Mouse (Mus musculus) forebrain, postnatal 0 days (tissue): ENCODE measurements around the gene Rbm14. TPM values are rescaled to one million over a fixed set of nuclear protein-coding genes. Genes with fewer than 3 reads are reported as not detected.

Source experiments
- ATAC-seq: fragments of 200-750 bp; cut with Nextera tagmentation; 2 replicates; pipeline ENCODE4 v1.8.0; 2017; ENCODE audit warnings: mild to moderate bottlenecking, moderate library complexity
- DNase-seq: peaks from one replicate; pipeline ENCODE4 v3.0.0-alpha.2; 2015
- H3K27ac ChIP-seq: fragments of 300-500 bp; sonication (generic); 2 replicates; pipeline ENCODE4 v1.5.1; 2014; ENCODE audit warnings: low read depth, mild to moderate bottlenecking, antibody characterized with exemption, low read length, moderate library complexity, mixed read lengths
- H3K27me3 ChIP-seq: fragments of 300-500 bp; sonication (generic); 2 replicates; pipeline ENCODE4 v1.6.1; 2014; ENCODE audit warnings: mild to moderate bottlenecking, low read length, mixed read lengths; ENCODE audit not compliant: insufficient read depth
- H3K36me3 ChIP-seq: fragments of 300-500 bp; sonication (generic); 2 replicates; pipeline ENCODE4 v1.6.1; 2014; ENCODE audit warnings: mild to moderate bottlenecking, moderate library complexity; ENCODE audit not compliant: insufficient read depth
- H3K4me1 ChIP-seq: fragments of 300-500 bp; sonication (generic); 2 replicates; pipeline ENCODE4 v1.6.1; 2014; ENCODE audit warnings: antibody characterized with exemption; ENCODE audit not compliant: insufficient read depth
- H3K4me2 ChIP-seq: fragments of 300-500 bp; sonication (generic); 2 replicates; pipeline ENCODE4 v1.6.1; 2014; ENCODE audit warnings: low read depth, mild to moderate bottlenecking, moderate library complexity
- H3K4me3 ChIP-seq: fragments of 300-500 bp; sonication (generic); 2 replicates; pipeline ENCODE4 v1.5.1; 2014; ENCODE audit warnings: low read depth, low read length, mixed read lengths
- H3K9ac ChIP-seq: fragments of 300-500 bp; sonication (generic); 2 replicates; pipeline ENCODE4 v1.6.1; 2014; ENCODE audit warnings: mild to moderate bottlenecking
- H3K9me3 ChIP-seq: fragments of 300-500 bp; sonication (generic); 2 replicates; pipeline ENCODE4 v1.6.1; 2016; ENCODE audit warnings: low read length
- CTCF ChIP-seq: sonication (generic); IDR thresholded peaks from 2 replicates; pipeline ENCODE4 v1.5.1; 2016; ENCODE audit warnings: antibody characterized with exemption, control low read depth, low read depth
- WGBS: fragments of 180-500 bp; shearing (Covaris S2); extraction: QIAGEN DNeasy Blood & Tissue Kit; methylation state at CpG from one replicate; pipeline ENCODE4 v1.1.7; 2014; 5-methylcytosine and 5-hydroxymethylcytosine counted together
- polyA plus RNA-seq: library from polyadenylated mRNA; unstranded; fragments of >200 nt; fragmentation: Nextera tagmentation; extraction: Ambion mirVana; gene quantifications from 2 replicates; pipeline ENCODE4 v1.2.1, GENCODE M21; 2015
- total RNA-seq: library from RNA; depleted of rRNA; stranded (reverse); fragments of >200 nt; gene quantifications from 2 replicates; pipeline ENCODE4 v1.2.3, GENCODE M21; 2014

Rbm14 gene
- total and polyA plus RNA-seq, 2 experiments from 2014 or later = 30.9 to 45.9 TPM

DNA sequence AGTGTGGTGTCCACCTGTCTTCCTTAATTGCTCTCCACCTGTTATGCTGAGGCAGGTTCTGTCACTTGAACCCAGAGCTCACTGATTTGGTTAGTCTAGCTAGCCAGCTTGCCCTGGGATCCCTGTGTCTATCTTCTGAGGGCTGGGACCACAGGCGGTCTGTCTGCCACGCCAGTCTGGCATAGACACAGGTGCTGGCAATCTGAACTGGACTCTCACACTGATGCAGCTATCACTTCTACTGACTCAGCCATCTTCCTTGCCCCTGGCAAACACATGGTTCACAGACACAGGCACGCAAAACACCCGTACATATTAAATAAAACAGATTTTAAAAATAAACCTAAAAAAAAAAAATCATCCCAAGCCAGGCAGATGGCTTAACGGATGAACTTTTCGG, 25.6 kb upstream of the Rbm14 start:
- no peak for DNase-seq
- WGBS = 92% methylated on average over 6 of the region's 6 CpGs
- H3K27ac ChIP-seq = no peak overlapping the region
- no peak overlapping the region for H3K4me2 ChIP-seq
- TF ChIP-seq CTCF = no peak
- H3K36me3 ChIP-seq = peaks cover 4% of the 10 kb centered on the region
- no peak overlapping the region for H3K4me3 ChIP-seq
- peaks cover 7% of the 10 kb centered on the region; the same call in 1 of the 2 replicates for H3K27me3 ChIP-seq
- H3K4me1 ChIP-seq = 0 out of 2 replicates have a peak, but pooled peaks cover 8% of the 10 kb centered on the region
- H3K9ac ChIP-seq = no peak overlapping the region
- no peaks in the 10 kb centered on the region for H3K9me3 ChIP-seq
- ATAC-seq = no peak

DNA sequence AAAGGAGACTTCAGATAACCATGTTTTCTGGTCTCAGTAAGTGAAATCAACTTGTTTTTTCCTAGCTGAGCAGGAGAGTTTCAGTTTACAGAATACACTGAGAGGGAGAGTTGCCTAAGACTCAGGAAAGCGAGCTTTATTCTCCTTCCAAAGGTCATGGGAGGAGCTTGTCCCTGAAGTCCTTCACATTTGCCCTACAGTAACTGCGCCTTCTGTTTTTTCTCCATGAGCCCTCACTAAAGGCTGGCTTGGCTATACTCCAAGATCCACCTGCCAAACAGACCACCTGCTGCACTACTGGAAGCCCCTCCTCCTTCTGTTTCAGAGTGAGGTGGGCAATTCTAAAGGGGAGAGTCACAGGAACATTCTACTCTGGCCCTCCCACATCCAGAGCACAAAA, 24.7 kb upstream of the Rbm14 start:
- DNase-seq (no peak), ATAC-seq (no peak)
- TF ChIP-seq CTCF = no peak
- Histone ChIP-seq H3K36me3 (peaks cover 5% of the 10 kb centered on the region), H3K4me2 (no peak overlapping the region), H3K4me1 (0 out of 2 replicates have a peak, but pooled peaks cover 8% of the 10 kb centered on the region), H3K4me3 (no peak overlapping the region), H3K9me3 (no peaks in the 10 kb centered on the region), H3K27ac (no peak overlapping the region), H3K27me3 (peaks cover 7% of the 10 kb centered on the region; the same call in 1 of the 2 replicates), H3K9ac (no peak overlapping the region)
- WGBS = 66% methylated on average over 2 of the region's 2 CpGs

DNA sequence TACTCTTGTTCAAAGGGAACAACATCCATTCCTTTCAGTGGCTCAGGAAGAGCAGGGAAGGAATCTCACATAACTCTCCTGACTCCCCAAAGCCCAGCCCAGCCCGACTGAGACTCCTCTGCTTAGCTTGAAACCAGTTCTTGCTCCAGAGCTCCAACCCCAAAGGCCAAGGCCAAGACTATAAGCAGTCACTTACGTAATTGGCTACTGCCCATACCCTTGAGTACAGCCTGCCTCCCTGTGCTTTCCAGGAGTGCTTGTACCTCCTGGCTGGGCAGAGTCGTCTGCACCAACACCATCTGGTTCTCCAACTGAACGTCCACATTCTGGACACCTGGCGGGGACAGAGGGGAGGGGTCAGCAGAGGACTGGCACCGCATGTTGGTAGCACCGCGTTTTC, 22.5 kb upstream of the Rbm14 start:
- no peak overlapping the region for H3K9ac ChIP-seq
- no peaks in the 10 kb centered on the region for H3K27me3 ChIP-seq
- no peak overlapping the region for H3K4me3 ChIP-seq
- no peak for ATAC-seq
- 84% methylated on average over 8 of the region's 8 CpGs for WGBS
- no peak for TF ChIP-seq CTCF
- no peak overlapping the region for H3K27ac ChIP-seq
- 0 out of 2 replicates have a peak, but pooled peaks cover 8% of the 10 kb centered on the region for H3K4me1 ChIP-seq
- no peaks in the 10 kb centered on the region for H3K9me3 ChIP-seq
- H3K4me2 ChIP-seq = no peak overlapping the region
- no peak for DNase-seq
- peaks cover 5% of the 10 kb centered on the region for H3K36me3 ChIP-seq

DNA sequence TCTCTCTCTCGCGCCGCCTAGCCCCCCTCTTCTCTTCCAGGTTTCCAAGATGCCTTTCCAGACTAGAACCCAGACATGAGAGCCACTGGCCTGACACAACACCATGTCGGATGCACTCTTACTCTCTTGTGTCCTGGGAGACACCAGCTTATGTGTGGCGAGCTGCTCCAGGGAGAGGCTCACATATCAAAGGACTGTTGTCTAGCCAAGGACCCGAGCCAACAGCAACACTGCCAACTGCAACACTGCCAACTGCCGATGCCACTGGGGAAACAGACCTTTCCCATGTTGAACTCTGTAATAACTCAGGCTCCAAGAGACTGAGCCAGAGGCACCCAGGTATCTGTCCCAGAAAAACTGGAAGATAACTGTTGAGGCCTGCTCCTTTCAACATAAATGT, 17.7 kb upstream of the Rbm14 start:
- no peak overlapping the region for H3K9ac ChIP-seq
- H3K36me3 ChIP-seq = peaks cover 11% of the 10 kb centered on the region
- no peak overlapping the region for H3K27ac ChIP-seq
- H3K4me2 ChIP-seq = no peak overlapping the region
- TF ChIP-seq CTCF = no peak
- no peak overlapping the region for H3K4me3 ChIP-seq
- H3K4me1 ChIP-seq = no peaks in the 10 kb centered on the region
- WGBS = 49% methylated on average over 7 of the region's 7 CpGs
- H3K9me3 ChIP-seq = no peaks in the 10 kb centered on the region
- DNase-seq = peak; percentile 55
- no peaks in the 10 kb centered on the region for H3K27me3 ChIP-seq
- ATAC-seq = no peak

GRCm38 (mm10) chr19:4828444-4829114, 17.1 kb upstream of the Rbm14 start:
- no peak for TF ChIP-seq CTCF
- Histone ChIP-seq H3K4me3 (no peak overlapping the region), H3K36me3 (peaks cover 11% of the 10 kb centered on the region), H3K27me3 (no peaks in the 10 kb centered on the region), H3K27ac (no peak overlapping the region), H3K9ac (no peak overlapping the region), H3K4me1 (no peaks in the 10 kb centered on the region), H3K9me3 (no peaks in the 10 kb centered on the region), H3K4me2 (no peak overlapping the region)
- ATAC-seq (no peak), DNase-seq (no peak)
- WGBS = 65% methylated on average over 16 of the region's 16 CpGs

- 0 out of 2 replicates have a peak, but pooled peaks cover 5% of the 10 kb centered on the region for H3K36me3 ChIP-seq
- H3K9me3 ChIP-seq = no peaks in the 10 kb centered on the region
- 42% methylated on average over 5 of the region's 5 CpGs for WGBS
- H3K27me3 ChIP-seq = no peaks in the 10 kb centered on the region
- no peak for TF ChIP-seq CTCF
- no peaks in the 10 kb centered on the region for H3K4me1 ChIP-seq
- no peak overlapping the region for H3K4me2 ChIP-seq
- DNase-seq (peak; percentile 77), ATAC-seq (peak; percentile 83)
- H3K9ac ChIP-seq = no peak overlapping the region
- H3K27ac ChIP-seq = no peak overlapping the region
- H3K4me3 ChIP-seq = no peak overlapping the region
These were observed 9.4 kb upstream of the Rbm14 start for GRCm38 (mm10) chr19:4820678-4821303.

GRCm38 (mm10) chr19:4817182-4817835, 5.9 kb upstream of the Rbm14 start:
- ATAC-seq = no peak
- WGBS = 69% methylated on average over 1 of the region's 1 CpGs
- H3K9me3 ChIP-seq = no peaks in the 10 kb centered on the region
- peaks cover 2% of the 10 kb centered on the region; the same call in 1 of the 2 replicates for H3K4me1 ChIP-seq
- no peaks in the 10 kb centered on the region for H3K27me3 ChIP-seq
- no peak for DNase-seq
- H3K36me3 ChIP-seq = no peaks in the 10 kb centered on the region
- H3K4me3 ChIP-seq = no peak overlapping the region
- H3K4me2 ChIP-seq = no peak overlapping the region
- no peak overlapping the region for H3K27ac ChIP-seq
- TF ChIP-seq CTCF = no peak
- no peak overlapping the region for H3K9ac ChIP-seq
